Mouse (Mus musculus) gastrocnemius, postnatal 4 days (tissue): ENCODE measurements around the gene Olfr1310. TPM values are rescaled to one million over a fixed set of nuclear protein-coding genes. Genes with fewer than 3 reads are reported as not detected.
"Not testable (repeated sequence)": the region's sequence is repeated elsewhere in the genome, so short reads cannot be mapped to it uniquely, and the experiment has no call there.

Source experiments
- DNase-seq, 2 experiments: peaks; one replicate each; pipeline ENCODE4 v3.0.0; 2021 to 2022; ENCODE audit warnings: low spot score in 2 of 2, mixed read lengths in 2 of 2
- long read RNA-seq, 2 experiments: library from polyadenylated mRNA; stranded (forward); transcript quantifications; one replicate each; pipeline ENCODE4 v2.0.0; 2021
- total RNA-seq, 2 experiments: library from RNA; stranded (reverse); gene quantifications; 2 replicates each; pipeline ENCODE4 v1.2.3; 2021

Gene Olfr1310
- not detected for total RNA-seq
- long read RNA-seq, experiment 1, result 0 reads
- long read RNA-seq, experiment 2, result 0 reads

DNA sequence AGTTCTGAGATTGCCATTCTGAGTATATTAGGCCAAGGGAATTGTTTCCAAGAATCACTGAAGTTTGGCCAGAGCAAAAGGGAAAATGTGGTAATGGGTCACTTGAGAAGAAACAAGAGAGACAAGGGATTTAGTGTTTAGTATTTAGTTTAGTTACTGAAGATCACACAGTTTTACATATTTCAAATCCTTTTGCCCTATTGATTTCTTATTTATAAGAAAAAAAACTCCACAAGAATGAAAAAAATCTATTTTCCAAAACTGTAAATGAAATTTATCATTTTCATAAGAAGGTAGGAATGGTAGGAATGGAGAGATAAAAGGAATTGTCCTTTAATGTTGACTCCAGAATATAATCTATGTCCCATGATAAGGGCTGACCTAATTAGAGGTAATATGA, at the start of gene Olfr1310:
Gene Olfr1310 (minus strand): TSS at position 101 of the 400 bp plus-strand sequence.
- no peak for DNase-seq

DNA sequence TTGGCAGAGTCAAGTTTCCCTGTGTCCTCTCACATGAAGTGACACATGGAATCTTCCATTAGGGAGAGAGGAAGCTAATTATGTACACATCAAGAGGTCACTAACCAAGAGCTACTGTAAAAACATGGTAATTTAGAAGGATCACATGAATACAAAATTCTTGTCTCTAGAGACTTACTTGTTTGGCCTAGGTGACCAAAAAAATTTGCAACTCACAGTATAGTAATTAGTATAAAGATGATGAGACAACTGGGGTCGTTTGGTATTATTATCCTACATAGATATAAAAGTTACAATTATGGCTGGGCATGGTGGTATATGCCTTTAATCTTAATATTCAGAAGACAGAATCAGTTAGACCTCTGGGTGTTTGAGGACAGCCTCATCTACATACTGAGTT, 37.6 kb upstream of the Olfr1310 start, which contains the start of gene Olfr1312:
Gene Olfr1312 (minus strand): TSS at position 101 of the 400 bp plus-strand sequence.
- no peak for DNase-seq

DNA sequence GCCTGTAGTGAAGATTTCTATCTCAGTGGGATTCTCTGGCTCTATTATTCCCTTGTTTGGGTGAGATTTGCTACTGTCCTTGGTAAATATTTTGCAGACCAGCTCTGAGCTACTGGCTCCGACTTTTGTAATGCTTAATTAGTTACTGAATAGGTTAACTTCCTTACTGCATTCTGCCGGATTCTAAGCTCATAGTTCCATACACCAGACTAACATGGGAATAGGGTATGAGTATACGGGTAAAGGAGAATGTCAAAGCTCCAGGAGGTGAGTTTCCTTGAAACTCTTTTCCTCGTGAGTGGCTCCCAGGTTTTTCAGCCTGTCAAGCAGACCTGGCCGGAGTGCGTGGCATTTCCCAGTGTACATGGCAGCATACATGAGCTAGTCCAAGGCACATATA, 14.5 kb upstream of the Olfr1310 start:
- not testable (repeated sequence) for DNase-seq

DNA sequence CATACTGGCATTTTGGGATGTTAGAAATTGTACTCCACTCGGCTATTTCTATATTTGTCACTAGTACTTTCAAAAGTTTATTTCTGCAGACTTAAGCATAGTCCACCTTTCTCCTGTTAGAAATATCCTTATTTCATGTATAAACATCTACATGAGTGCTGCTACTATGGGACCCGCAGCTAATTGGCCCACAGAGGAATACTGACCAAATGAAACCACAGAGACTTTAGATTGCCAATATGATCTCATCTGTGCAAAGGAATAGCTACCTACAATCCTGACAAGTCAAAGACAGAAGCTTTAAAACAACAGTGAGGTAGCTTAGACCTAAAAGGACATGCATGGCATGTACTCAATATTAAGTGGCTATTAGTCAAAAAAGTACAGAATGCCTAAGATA, 11.8 kb upstream of the Olfr1310 start, which contains the start of gene Olfr1311:
Gene Olfr1311 (minus strand): TSS at position 101 of the 400 bp plus-strand sequence.
- DNase-seq, result no peak

DNA sequence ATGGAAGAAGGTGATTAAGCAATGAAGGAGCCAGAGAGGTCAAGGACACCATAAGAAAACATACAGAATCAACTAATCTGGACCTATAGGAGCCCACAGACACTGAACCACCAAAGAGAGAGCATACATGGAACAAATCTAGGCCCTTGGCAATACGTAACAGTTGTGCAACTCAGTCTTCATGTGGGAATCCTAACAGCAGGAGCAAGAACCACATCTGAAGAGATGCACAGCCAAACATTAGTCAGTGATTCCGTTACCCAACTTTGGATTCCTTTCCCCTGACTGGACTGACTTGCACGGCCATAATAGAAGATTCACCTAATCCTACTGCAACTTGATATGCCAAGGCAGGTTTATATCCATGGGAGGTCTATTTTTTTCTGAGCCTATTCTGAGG, 2.4 kb upstream of the Olfr1310 start:
- no peak for DNase-seq

DNA sequence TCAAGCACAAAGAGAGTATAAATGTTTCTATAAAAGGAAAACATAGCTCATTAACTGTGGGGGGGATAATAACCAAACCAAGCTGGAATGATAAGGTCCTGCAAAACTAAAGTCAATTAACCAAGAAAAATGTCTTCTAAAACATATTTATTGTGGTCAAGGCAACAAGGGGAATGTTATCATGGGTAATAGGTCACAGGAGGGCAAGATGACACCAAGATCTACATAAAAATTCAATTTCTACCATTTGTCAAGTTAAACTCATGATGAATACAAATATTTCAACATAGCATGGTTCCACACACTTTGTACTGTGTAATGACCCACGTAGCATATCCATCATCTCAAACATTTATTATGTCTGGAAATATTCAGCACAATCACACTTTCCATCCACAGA, 22.3 kb downstream of the Olfr1310 start, which contains the start of gene Olfr1309:
Gene Olfr1309 (minus strand): TSS at position 101 of the 400 bp plus-strand sequence.
- DNase-seq, result no peak

DNA sequence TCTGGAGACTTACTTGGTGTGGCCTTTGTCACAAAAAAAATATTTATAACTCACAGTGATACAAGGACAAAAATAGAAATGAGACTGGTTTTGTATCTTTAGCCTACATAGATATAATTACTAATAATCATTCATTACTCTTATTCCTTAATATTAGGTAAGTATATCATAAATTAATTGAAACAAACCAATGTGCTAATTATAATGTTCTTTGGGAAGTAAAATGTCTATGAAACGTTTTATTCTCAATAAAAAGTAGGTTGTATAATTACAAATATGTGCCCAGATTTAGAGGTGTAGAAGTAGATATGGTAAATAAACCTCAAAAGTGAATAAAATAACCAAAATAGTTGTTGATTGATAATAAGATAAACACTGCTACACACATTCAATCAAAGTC, 47.7 kb downstream of the Olfr1310 start, which contains the start of gene Olfr1308:
Gene Olfr1308 (minus strand): TSS at position 101 of the 400 bp plus-strand sequence.
- no peak for DNase-seq

Other genes with a start within 250 kb of the Olfr1310 start
- gene Olfr1302, start 235.3 kb downstream of the Olfr1310 start, total RNA-seq, result not detected
- gene Olfr1303, start 192.4 kb downstream of the Olfr1310 start, total RNA-seq, result not detected
- not detected for gene Olfr1305, start 135.6 kb downstream of the Olfr1310 start, total RNA-seq
- not detected for gene Olfr1306, start 96.4 kb downstream of the Olfr1310 start, total RNA-seq
- gene Olfr1307, start 63.3 kb downstream of the Olfr1310 start, total RNA-seq, result under 1 TPM in 1 of 2 experiments, not detected in 1; 0.03 TPM
- not detected for gene Olfr1308, start 47.8 kb downstream of the Olfr1310 start, total RNA-seq
- not detected for gene Olfr1309, start 22.4 kb downstream of the Olfr1310 start, total RNA-seq
- gene Olfr1311, start 11.7 kb upstream of the Olfr1310 start, total RNA-seq, result not detected
- gene Olfr1312, start 37.5 kb upstream of the Olfr1310 start, total RNA-seq, result not detected
- gene Olfr1313, start 65.1 kb upstream of the Olfr1310 start, total RNA-seq, result not detected
- not detected for gene Olfr1314, start 84.1 kb upstream of the Olfr1310 start, total RNA-seq
- not detected for gene Olfr1315-ps1, start 102.7 kb upstream of the Olfr1310 start, total RNA-seq
- not detected for gene Olfr1316, start 122.3 kb upstream of the Olfr1310 start, total RNA-seq
- not detected for gene Olfr1317, start 127.6 kb upstream of the Olfr1310 start, total RNA-seq
- not detected for gene Olfr1318, start 141.5 kb upstream of the Olfr1310 start, total RNA-seq
- 1 to 10 TPM; 5.0 to 5.5 TPM for gene Lpcat4, start 226.8 kb upstream of the Olfr1310 start, total RNA-seq
- gene Nutm1, start 246.6 kb upstream of the Olfr1310 start, total RNA-seq, result not detected
- gene Nop10, start 249.2 kb upstream of the Olfr1310 start, total RNA-seq, result 10 to 100 TPM; 51.2 to 52.0 TPM